Mouse (Mus musculus): Measurements from ENCODE around the gene Dmrtc2. TPM values are rescaled to one million over a fixed set of nuclear protein-coding genes. Genes with fewer than 3 reads are reported as not detected.
A peak's percentile ranks its signal among the peaks of the same experiment; 100 is the strongest.

Gene Dmrtc2
- polyA plus RNA-seq, 1 experiment from 2014 or later, result not detected

DNA sequence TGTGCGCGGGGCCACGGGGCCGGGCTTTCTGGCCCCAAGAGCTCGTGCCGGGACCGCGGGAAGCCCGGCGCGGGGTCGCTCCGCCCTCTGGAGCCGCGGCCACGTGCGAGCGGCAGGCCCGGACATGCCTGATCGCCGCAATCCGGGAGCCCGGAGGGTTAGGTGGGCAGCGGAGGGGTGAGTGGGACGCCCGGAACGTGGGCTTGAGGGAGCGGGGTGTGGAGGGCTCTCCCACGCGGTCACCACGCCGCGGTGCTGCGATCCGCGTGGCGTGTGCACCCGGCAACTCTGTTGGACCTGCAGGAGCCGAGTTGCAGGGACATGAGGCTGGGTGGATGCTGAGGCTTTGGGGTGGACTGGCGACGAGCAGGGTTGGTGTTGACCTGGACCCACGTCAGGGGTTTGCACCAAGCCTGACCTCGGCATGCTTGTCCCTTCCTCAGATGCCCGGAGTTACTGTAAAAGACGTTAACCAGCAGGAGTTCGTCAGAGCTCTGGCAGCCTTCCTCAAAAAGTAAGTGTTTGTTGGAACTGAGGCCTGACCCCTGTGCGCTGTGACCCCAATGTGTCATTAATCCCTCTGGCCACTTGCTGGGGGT lies 14.9 kb downstream of the Dmrtc2 start:
- H3K4me3 ChIP-seq (ENCODE audit: low read depth, low read length), result peak overlapping the region; percentile 79
- H3K27ac ChIP-seq (ENCODE audit: low read length), result peak overlapping the region; percentile 98
- H3K4me1 ChIP-seq (ENCODE audit: control insufficient read depth, low read depth, low read length), result peaks cover 34% of the 10 kb centered on the region
- H3K4me2 ChIP-seq (ENCODE audit: low read depth, low read length), result peak overlapping the region; percentile 77
- H3K9me3 ChIP-seq (replicated peaks; ENCODE audit: control insufficient read depth, low read length), result no peaks in the 10 kb centered on the region
- peak overlapping the region; percentile 91 for H3K9ac ChIP-seq (ENCODE audit: low read depth, low read length)
- H3K36me3 ChIP-seq (ENCODE audit: control insufficient read depth, insufficient read depth), result peaks cover 36% of the 10 kb centered on the region
- H3K27me3 ChIP-seq (ENCODE audit: control insufficient read depth, insufficient read depth, low read depth, low read length), result no peaks in the 10 kb centered on the region
- under 1% methylated on average over 47 of the region's 47 CpGs for WGBS (ENCODE audit: insufficient replicate concordance)
- no peak for ATAC-seq (ENCODE audit: low read depth)

DNA sequence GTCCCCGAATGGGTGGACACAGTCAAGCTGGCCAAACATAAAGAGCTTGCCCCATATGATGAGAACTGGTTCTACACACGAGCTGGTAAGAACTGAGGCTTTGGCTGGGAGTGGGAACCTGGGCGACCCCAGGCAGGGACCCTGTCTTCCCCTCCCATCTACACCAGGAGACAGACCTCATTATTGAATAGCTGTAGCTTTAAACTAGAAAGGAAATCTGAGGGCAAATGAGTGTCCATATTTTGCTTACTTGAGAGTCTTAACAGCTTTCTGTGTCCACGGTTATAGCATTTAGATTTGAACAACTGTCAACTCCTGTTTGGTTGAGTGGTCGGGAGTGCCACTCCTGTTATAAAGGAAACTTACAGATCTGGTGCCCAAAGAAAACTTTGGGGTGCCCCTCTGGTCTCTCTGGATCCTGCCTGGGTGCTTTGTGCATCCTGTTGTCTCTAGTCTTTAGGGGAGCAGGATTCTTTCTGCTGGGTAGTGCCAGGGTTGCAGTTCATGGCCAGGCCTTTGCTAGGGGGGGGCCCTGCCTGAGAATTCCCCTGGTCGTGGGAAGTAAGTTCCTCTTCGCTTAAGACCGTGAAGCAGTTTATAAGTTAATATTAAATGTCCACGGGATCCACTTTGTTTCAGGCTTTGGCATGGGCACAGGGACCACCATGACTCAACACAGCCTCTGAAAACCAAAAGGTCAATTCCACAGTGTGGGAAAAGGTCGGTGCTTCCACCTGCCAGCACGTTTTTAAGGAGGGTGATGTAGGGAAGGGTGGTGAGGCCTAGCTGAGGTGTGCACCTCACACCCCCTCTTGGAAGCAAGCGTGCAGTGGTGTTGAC lies 15.8 kb downstream of the Dmrtc2 start:
- no peak for ATAC-seq (ENCODE audit: low read depth)
- H3K9me3 ChIP-seq (replicated peaks; ENCODE audit: control insufficient read depth, low read length), result no peaks in the 10 kb centered on the region
- peak overlapping the region; percentile 77 for H3K4me2 ChIP-seq (ENCODE audit: low read depth, low read length)
- no peaks in the 10 kb centered on the region for H3K27me3 ChIP-seq (ENCODE audit: control insufficient read depth, insufficient read depth, low read depth, low read length)
- peak overlapping the region; percentile 98 for H3K27ac ChIP-seq (ENCODE audit: low read length)
- peaks cover 42% of the 10 kb centered on the region for H3K36me3 ChIP-seq (ENCODE audit: control insufficient read depth, insufficient read depth)
- H3K9ac ChIP-seq (ENCODE audit: low read depth, low read length), result peak overlapping the region; percentile 91
- H3K4me3 ChIP-seq (ENCODE audit: low read depth, low read length), result peak overlapping the region; percentile 79
- 10% methylated on average over 12 of the region's 12 CpGs for WGBS (ENCODE audit: insufficient replicate concordance)
- H3K4me1 ChIP-seq (ENCODE audit: control insufficient read depth, low read depth, low read length), result peaks cover 34% of the 10 kb centered on the region

- H3K36me3 ChIP-seq (ENCODE audit: control insufficient read depth, insufficient read depth), result peaks cover 42% of the 10 kb centered on the region
These were observed 16.4 kb downstream of the Dmrtc2 start for GRCm38 (mm10) chr7:24886308-24886633.

DNA sequence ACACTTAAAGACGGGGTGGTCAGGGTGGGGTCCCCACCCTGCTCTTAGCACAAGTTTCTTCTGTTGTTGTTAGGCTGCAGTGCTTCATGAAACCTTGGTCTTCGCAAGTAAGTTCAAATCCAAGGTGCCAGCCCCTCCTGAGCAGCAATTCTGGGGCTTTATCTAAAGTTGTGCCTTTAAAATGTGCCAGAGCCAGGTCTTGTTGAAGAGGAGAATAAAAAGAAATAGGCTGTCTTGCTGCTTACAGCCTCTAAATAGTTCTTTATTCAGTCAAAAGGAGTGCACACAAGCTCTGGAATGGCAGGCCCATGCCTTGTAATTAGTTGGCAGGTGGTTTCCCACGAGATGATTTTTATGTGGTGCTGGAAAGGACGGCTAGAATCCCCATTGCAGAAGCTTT lies 17.2 kb downstream of the Dmrtc2 start:
- no peak for ATAC-seq (ENCODE audit: low read depth)
- H3K9ac ChIP-seq (ENCODE audit: low read depth, low read length), result peak overlapping the region; percentile 1; the same call in 1 of the 2 replicates

More at GRCm38 (mm10) chr7:24886308-24886633, 16.4 kb downstream of the Dmrtc2 start:
- Histone ChIP-seq H3K4me1 (ENCODE audit: control insufficient read depth, low read depth, low read length) (peaks cover 34% of the 10 kb centered on the region), H3K9ac (ENCODE audit: low read depth, low read length) (peak overlapping the region; percentile 91), H3K4me3 (ENCODE audit: low read depth, low read length) (peak overlapping the region; percentile 79), H3K4me2 (ENCODE audit: low read depth, low read length) (peak overlapping the region; percentile 77), H3K27me3 (ENCODE audit: control insufficient read depth, insufficient read depth, low read depth, low read length) (no peaks in the 10 kb centered on the region), H3K9me3 (replicated peaks; ENCODE audit: control insufficient read depth, low read length) (no peaks in the 10 kb centered on the region), H3K27ac (ENCODE audit: low read length) (peak overlapping the region; percentile 98)
- 22% methylated on average over 4 of the region's 4 CpGs for WGBS (ENCODE audit: insufficient replicate concordance)
- no peak for ATAC-seq (ENCODE audit: low read depth)

DNA sequence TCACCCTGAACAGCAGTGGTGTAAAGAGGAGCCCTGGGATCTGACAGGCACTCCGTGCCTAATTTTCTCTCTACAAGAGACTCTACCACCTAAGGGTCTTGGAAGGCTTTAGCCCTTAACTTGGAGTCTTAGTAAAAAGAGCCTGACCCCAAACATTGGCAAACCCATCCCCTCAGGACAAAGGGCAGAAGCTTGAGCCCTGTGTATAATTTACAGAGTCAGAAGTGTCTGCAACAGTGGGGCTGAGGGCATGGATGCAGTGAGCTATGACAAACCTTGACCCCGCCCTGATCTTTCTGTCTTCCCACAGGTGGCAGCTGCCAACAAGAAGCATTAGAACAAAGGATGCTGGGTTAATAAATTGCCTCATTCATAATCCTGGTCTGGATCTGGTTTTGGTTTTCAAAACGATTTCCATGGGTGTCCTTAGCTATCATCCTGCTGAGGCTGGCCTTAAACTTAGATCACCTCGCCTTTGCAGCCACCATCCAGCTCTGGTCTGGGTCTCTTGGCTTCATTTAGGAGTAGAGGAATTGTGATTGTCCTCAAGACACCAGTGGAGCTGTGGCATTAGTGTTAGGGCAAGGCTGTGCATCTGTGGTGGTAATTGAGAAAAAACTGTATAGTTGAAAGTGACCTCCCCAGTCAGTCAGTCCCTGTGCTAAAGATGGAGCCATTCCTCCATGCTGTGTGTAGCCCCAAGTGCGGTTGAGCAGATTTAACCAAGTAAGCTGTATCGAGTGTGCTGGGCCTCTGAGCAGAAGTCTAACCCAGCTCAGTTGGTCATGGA lies 19.8 kb downstream of the Dmrtc2 start:
- H3K27ac ChIP-seq (ENCODE audit: low read length), result no peak overlapping the region
- no peak overlapping the region for H3K9ac ChIP-seq (ENCODE audit: low read depth, low read length)
- no peak overlapping the region for H3K4me2 ChIP-seq (ENCODE audit: low read depth, low read length)
- WGBS (ENCODE audit: insufficient replicate concordance), result 73% methylated on average over 6 of the region's 6 CpGs
- peaks cover 42% of the 10 kb centered on the region for H3K36me3 ChIP-seq (ENCODE audit: control insufficient read depth, insufficient read depth)
- no peaks in the 10 kb centered on the region for H3K9me3 ChIP-seq (replicated peaks; ENCODE audit: control insufficient read depth, low read length)
- no peak overlapping the region for H3K4me3 ChIP-seq (ENCODE audit: low read depth, low read length)
- H3K4me1 ChIP-seq (ENCODE audit: control insufficient read depth, low read depth, low read length), result peaks cover 27% of the 10 kb centered on the region
- H3K27me3 ChIP-seq (ENCODE audit: control insufficient read depth, insufficient read depth, low read depth, low read length), result no peaks in the 10 kb centered on the region
- ATAC-seq (ENCODE audit: low read depth), result no peak

More for the DNA sequence above, 17.2 kb downstream of the Dmrtc2 start:
- Histone ChIP-seq H3K4me3 (ENCODE audit: low read depth, low read length) (0 out of 2 replicates have a peak overlapping the region, but pooled peaks have one; percentile 12), H3K4me1 (ENCODE audit: control insufficient read depth, low read depth, low read length) (peaks cover 34% of the 10 kb centered on the region), H3K36me3 (ENCODE audit: control insufficient read depth, insufficient read depth) (peaks cover 42% of the 10 kb centered on the region), H3K27ac (ENCODE audit: low read length) (peak overlapping the region; percentile 1; the same call in 1 of the 2 replicates), H3K4me2 (ENCODE audit: low read depth, low read length) (peak overlapping the region; percentile 77), H3K27me3 (ENCODE audit: control insufficient read depth, insufficient read depth, low read depth, low read length) (no peaks in the 10 kb centered on the region), H3K9me3 (replicated peaks; ENCODE audit: control insufficient read depth, low read length) (no peaks in the 10 kb centered on the region)
- 54% methylated on average over 4 of the region's 4 CpGs for WGBS (ENCODE audit: insufficient replicate concordance)

- H3K4me2 ChIP-seq (ENCODE audit: low read depth, low read length), result no peak overlapping the region
- H3K9me3 ChIP-seq (replicated peaks; ENCODE audit: control insufficient read depth, low read length), result no peaks in the 10 kb centered on the region
- peak; percentile 48 for ATAC-seq (ENCODE audit: low read depth)
- no peak overlapping the region for H3K4me3 ChIP-seq (ENCODE audit: low read depth, low read length)
- WGBS (ENCODE audit: insufficient replicate concordance), result 18% methylated on average over 10 of the region's 10 CpGs
- peaks cover 42% of the 10 kb centered on the region for H3K36me3 ChIP-seq (ENCODE audit: control insufficient read depth, insufficient read depth)
- peaks cover 25% of the 10 kb centered on the region for H3K4me1 ChIP-seq (ENCODE audit: control insufficient read depth, low read depth, low read length)
- H3K9ac ChIP-seq (ENCODE audit: low read depth, low read length), result no peak overlapping the region
- no peaks in the 10 kb centered on the region for H3K27me3 ChIP-seq (ENCODE audit: control insufficient read depth, insufficient read depth, low read depth, low read length)
- no peak overlapping the region for H3K27ac ChIP-seq (ENCODE audit: low read length)
These were observed 20.7 kb downstream of the Dmrtc2 start for GRCm38 (mm10) chr7:24890281-24891216.

- no peak overlapping the region for H3K4me2 ChIP-seq (ENCODE audit: low read depth, low read length)
- ATAC-seq (ENCODE audit: low read depth), result no peak
- H3K36me3 ChIP-seq (ENCODE audit: control insufficient read depth, insufficient read depth), result peaks cover 37% of the 10 kb centered on the region
- H3K9ac ChIP-seq (ENCODE audit: low read depth, low read length), result no peak overlapping the region
- H3K4me1 ChIP-seq (ENCODE audit: control insufficient read depth, low read depth, low read length), result peaks cover 15% of the 10 kb centered on the region
- H3K9me3 ChIP-seq (replicated peaks; ENCODE audit: control insufficient read depth, low read length), result no peaks in the 10 kb centered on the region
- H3K27ac ChIP-seq (ENCODE audit: low read length), result no peak overlapping the region
- WGBS (ENCODE audit: insufficient replicate concordance), result 56% methylated on average over 3 of the region's 3 CpGs
- no peaks in the 10 kb centered on the region for H3K27me3 ChIP-seq (ENCODE audit: control insufficient read depth, insufficient read depth, low read depth, low read length)
- no peak overlapping the region for H3K4me3 ChIP-seq (ENCODE audit: low read depth, low read length)
These were observed 21.6 kb downstream of the Dmrtc2 start for GRCm38 (mm10) chr7:24891241-24892124.

Measured in liver, embryonic 16.5 days (tissue).